Mouse (Mus musculus) testis, postnatal 10 days (tissue): ENCODE data around the gene S1pr3.
A peak's percentile ranks its signal among the peaks of the same experiment; 100 is the strongest.

Experiments
- DNase-seq: peaks from one replicate; pipeline ENCODE4 v3.0.0; 2021; ENCODE audit warnings: low spot score

S1pr3 gene

GRCm38 (mm10) chr13:51405731-51406320 lies 2.6 kb upstream of the S1pr3 start:
- DNase-seq: no peak

- no peak for DNase-seq
These were observed 760 bp upstream of the S1pr3 start for GRCm38 (mm10) chr13:51407541-51408217.

GRCm38 (mm10) chr13:51409936-51410481 lies 1.6 kb downstream of the S1pr3 start:
- DNase-seq: no peak

GRCm38 (mm10) chr13:51411243-51411642 lies 2.8 kb downstream of the S1pr3 start:
- DNase-seq: no peak

- DNase-seq: no peak
These were observed 3.4 kb downstream of the S1pr3 start for GRCm38 (mm10) chr13:51411696-51412430.

GRCm38 (mm10) chr13:51413461-51413860 lies 5.0 kb downstream of the S1pr3 start:
- DNase-seq: peak; percentile 69

GRCm38 (mm10) chr13:51416727-51417126 lies 8.3 kb downstream of the S1pr3 start:
- DNase-seq: no peak

GRCm38 (mm10) chr13:51417796-51418195 lies 9.4 kb downstream of the S1pr3 start:
- no peak for DNase-seq

- peak; percentile 98 for DNase-seq
These were observed 10.0 kb downstream of the S1pr3 start for GRCm38 (mm10) chr13:51418268-51418941.

GRCm38 (mm10) chr13:51418942-51419451 lies 10.6 kb downstream of the S1pr3 start:
- no peak for DNase-seq

- DNase-seq: no peak
These were observed 11.1 kb downstream of the S1pr3 start for GRCm38 (mm10) chr13:51419501-51419900.

GRCm38 (mm10) chr13:51420861-51421260 lies 12.4 kb downstream of the S1pr3 start:
- no peak for DNase-seq

GRCm38 (mm10) chr13:51423647-51424046 lies 15.2 kb downstream of the S1pr3 start:
- no peak for DNase-seq

- DNase-seq: peak; percentile 87
These were observed 16.2 kb downstream of the S1pr3 start for GRCm38 (mm10) chr13:51424647-51425046.

GRCm38 (mm10) chr13:51425662-51426443 lies 17.4 kb downstream of the S1pr3 start:
- DNase-seq: no peak

- DNase-seq: no peak
These were observed 24.9 kb downstream of the S1pr3 start for GRCm38 (mm10) chr13:51433371-51433770.

- no peak for DNase-seq
These were observed 26.0 kb downstream of the S1pr3 start for GRCm38 (mm10) chr13:51434460-51434859.

- no peak for DNase-seq
These were observed 26.7 kb downstream of the S1pr3 start for GRCm38 (mm10) chr13:51435146-51435545.

GRCm38 (mm10) chr13:51437105-51438085 lies 29.0 kb downstream of the S1pr3 start:
- DNase-seq: no peak

GRCm38 (mm10) chr13:51442922-51443321 lies 34.5 kb downstream of the S1pr3 start:
- DNase-seq: no peak
